Mouse (Mus musculus): ENCODE results near the gene Prkce.

DNA sequence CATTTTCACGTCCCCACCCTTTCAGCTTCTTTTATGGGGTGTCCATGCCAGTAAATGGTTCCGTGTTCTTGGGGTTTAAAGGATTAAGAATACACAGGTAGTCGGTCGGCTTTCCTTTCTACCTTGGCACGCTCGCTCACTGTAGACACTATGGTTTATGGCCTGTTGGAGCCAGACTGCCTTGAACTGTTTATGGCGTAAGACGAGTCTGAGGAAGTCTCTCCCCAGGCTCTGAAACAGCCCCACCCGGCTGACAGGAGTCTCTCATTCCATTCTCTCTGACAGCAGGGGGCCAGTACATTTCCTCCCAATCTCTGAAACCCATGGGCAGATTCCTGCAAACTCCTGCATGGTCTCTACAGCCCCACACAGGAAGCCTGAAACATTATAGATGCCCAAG, 427.9 kb downstream of the Prkce start:
- no peak for TF ChIP-seq CTCF (IDR thresholded peaks at IDR 0.05; ENCODE audit: control insufficient read depth, insufficient read depth, low read length)
- no peak for TF ChIP-seq POLR2A (IDR thresholded peaks at IDR 0.05; ENCODE audit: borderline replicate concordance, control insufficient read depth, low read depth, low read length)

All from bone marrow, adult 2 months (tissue).